Mouse (Mus musculus): Measurements from ENCODE around the gene Cnot10. TPM values are rescaled to one million over a fixed set of nuclear protein-coding genes. Genes with fewer than 3 reads are reported as not detected.
"Not testable (repeated sequence)": the region's sequence is repeated elsewhere in the genome, so short reads cannot be mapped to it uniquely, and the experiment has no call there.

The Cnot10 gene
- polyA plus RNA-seq, 1 experiment from 2014 or later = 54.0 TPM

DNA sequence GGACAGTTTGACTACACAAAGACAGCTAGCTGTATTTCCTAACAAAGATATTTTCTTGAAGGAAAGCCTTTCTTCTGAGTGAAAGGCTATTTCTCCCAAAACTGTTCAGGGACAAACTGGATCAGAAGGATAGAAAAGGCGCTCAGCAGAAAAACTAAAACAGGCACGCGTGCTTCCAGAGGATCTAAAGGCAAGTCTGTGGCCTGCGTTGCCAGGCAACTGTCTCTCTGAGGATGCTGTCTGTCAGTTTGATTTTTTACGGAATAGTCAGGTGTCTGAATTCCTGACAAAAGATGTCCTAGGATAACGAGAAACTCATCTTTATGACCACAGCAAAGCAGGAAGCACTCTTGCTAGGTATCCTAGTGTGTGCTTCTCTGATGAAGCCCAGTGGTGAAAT is 20.5 kb upstream of the Cnot10 start:
- H3K4me3 ChIP-seq (ENCODE audit: low read depth, low read length) = no peak overlapping the region
- H3K9ac ChIP-seq (ENCODE audit: low read depth, low read length) = no peak overlapping the region
- peak overlapping the region; percentile 27 for H3K4me2 ChIP-seq (ENCODE audit: low read length)
- H3K27me3 ChIP-seq (ENCODE audit: control insufficient read depth, insufficient read depth, low read depth, low read length) = no peaks in the 10 kb centered on the region
- WGBS = 17% methylated on average over 6 of the region's 6 CpGs
- H3K9me3 ChIP-seq (replicated peaks; ENCODE audit: control insufficient read depth, low read length, poor library complexity, severe bottlenecking) = no peaks in the 10 kb centered on the region
- H3K36me3 ChIP-seq (ENCODE audit: control insufficient read depth, insufficient read depth, low read length) = no peaks in the 10 kb centered on the region
- peak overlapping the region; percentile 83 for H3K27ac ChIP-seq (ENCODE audit: low read length)
- peaks cover 16% of the 10 kb centered on the region for H3K4me1 ChIP-seq (ENCODE audit: control insufficient read depth, insufficient read depth, low read length)
- ATAC-seq = peak; percentile 81

- no peak for ATAC-seq
- WGBS = 94% methylated on average over 3 of the region's 3 CpGs
Observed at GRCm38 (mm10) chr9:114656701-114657100, 16.7 kb upstream of the Cnot10 start.

GRCm38 (mm10) chr9:114655356-114655755 is 15.4 kb upstream of the Cnot10 start:
- 87% methylated on average over 4 of the region's 4 CpGs for WGBS
- Histone ChIP-seq H3K36me3 (ENCODE audit: control insufficient read depth, insufficient read depth, low read length) (no peaks in the 10 kb centered on the region), H3K4me2 (ENCODE audit: low read length) (no peak overlapping the region), H3K4me1 (ENCODE audit: control insufficient read depth, insufficient read depth, low read length) (peaks cover 4% of the 10 kb centered on the region), H3K27me3 (ENCODE audit: control insufficient read depth, insufficient read depth, low read depth, low read length) (no peaks in the 10 kb centered on the region), H3K9ac (ENCODE audit: low read depth, low read length) (no peak overlapping the region), H3K4me3 (ENCODE audit: low read depth, low read length) (no peak overlapping the region), H3K27ac (ENCODE audit: low read length) (no peak overlapping the region), H3K9me3 (replicated peaks; ENCODE audit: control insufficient read depth, low read length, poor library complexity, severe bottlenecking) (no peaks in the 10 kb centered on the region)
- ATAC-seq = no peak

More at GRCm38 (mm10) chr9:114656701-114657100, 16.7 kb upstream of the Cnot10 start:
- Histone ChIP-seq H3K36me3 (ENCODE audit: control insufficient read depth, insufficient read depth, low read length) (no peaks in the 10 kb centered on the region), H3K27ac (ENCODE audit: low read length) (no peak overlapping the region), H3K9me3 (replicated peaks; ENCODE audit: control insufficient read depth, low read length, poor library complexity, severe bottlenecking) (no peaks in the 10 kb centered on the region), H3K9ac (ENCODE audit: low read depth, low read length) (no peak overlapping the region), H3K27me3 (ENCODE audit: control insufficient read depth, insufficient read depth, low read depth, low read length) (no peaks in the 10 kb centered on the region), H3K4me1 (ENCODE audit: control insufficient read depth, insufficient read depth, low read length) (peaks cover 14% of the 10 kb centered on the region), H3K4me3 (ENCODE audit: low read depth, low read length) (no peak overlapping the region), H3K4me2 (ENCODE audit: low read length) (no peak overlapping the region)

- 62% methylated on average over 21 of the region's 21 CpGs for WGBS
Observed at GRCm38 (mm10) chr9:114650938-114651634, 11.1 kb upstream of the Cnot10 start.

DNA sequence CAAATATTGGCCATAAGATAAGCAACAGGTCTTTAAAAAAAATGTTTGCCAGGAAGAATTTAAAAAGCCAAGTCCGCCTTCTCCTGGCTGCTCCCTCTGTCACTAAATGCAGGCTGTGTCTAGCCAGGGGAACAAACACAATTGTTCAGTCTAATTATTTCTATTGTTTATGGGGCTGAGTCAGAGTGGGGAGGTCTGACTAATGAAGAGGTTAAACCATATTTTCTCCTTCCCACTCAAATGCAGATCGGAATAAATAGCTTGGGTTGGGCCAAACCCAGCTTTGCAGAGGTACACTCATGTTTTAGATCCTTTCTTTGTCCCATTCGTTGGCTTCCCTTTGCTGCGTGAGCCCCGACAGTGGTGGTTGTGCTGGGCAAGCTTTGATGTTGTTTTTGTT is 9.4 kb upstream of the Cnot10 start:
- WGBS = 82% methylated on average over 5 of the region's 5 CpGs
- no peaks in the 10 kb centered on the region for H3K36me3 ChIP-seq (ENCODE audit: control insufficient read depth, insufficient read depth, low read length)

More at GRCm38 (mm10) chr9:114650938-114651634, 11.1 kb upstream of the Cnot10 start:
- Histone ChIP-seq H3K4me2 (ENCODE audit: low read length) (no peak overlapping the region), H3K4me3 (ENCODE audit: low read depth, low read length) (no peak overlapping the region), H3K36me3 (ENCODE audit: control insufficient read depth, insufficient read depth, low read length) (no peaks in the 10 kb centered on the region), H3K27me3 (ENCODE audit: control insufficient read depth, insufficient read depth, low read depth, low read length) (no peaks in the 10 kb centered on the region), H3K9me3 (replicated peaks; ENCODE audit: control insufficient read depth, low read length, poor library complexity, severe bottlenecking) (no peaks in the 10 kb centered on the region), H3K9ac (ENCODE audit: low read depth, low read length) (no peak overlapping the region), H3K27ac (ENCODE audit: low read length) (no peak overlapping the region), H3K4me1 (ENCODE audit: control insufficient read depth, insufficient read depth, low read length) (no peaks in the 10 kb centered on the region)
- ATAC-seq = no peak

DNA sequence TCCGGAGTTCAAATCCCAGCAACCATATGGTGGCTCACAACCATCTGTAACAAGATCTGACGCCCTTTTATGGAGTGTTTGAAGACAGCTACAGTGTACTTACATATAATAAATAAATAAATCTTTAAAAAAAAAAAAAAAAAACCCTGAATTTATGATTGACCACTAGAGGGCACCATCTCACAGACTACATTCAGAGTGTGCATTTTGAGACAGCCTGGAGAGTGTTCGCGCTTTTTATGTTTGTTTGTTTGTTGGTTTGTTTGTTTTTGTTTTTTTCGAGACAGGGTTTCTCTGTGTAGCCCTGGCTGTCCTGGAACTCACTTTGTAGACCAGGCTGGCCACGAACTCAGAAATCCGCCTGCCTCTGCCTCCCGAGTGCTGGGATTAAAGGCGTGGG is 8.5 kb upstream of the Cnot10 start:
- 53% methylated on average over 8 of the region's 9 CpGs for WGBS
- not testable (repeated sequence) for H3K27ac ChIP-seq (ENCODE audit: low read length); H3K27me3 ChIP-seq (ENCODE audit: control insufficient read depth, insufficient read depth, low read depth, low read length); H3K36me3 ChIP-seq (ENCODE audit: control insufficient read depth, insufficient read depth, low read length); H3K9me3 ChIP-seq (replicated peaks; ENCODE audit: control insufficient read depth, low read length, poor library complexity, severe bottlenecking); H3K4me2 ChIP-seq (ENCODE audit: low read length); H3K4me3 ChIP-seq (ENCODE audit: low read depth, low read length); H3K4me1 ChIP-seq (ENCODE audit: control insufficient read depth, insufficient read depth, low read length); ATAC-seq; H3K9ac ChIP-seq (ENCODE audit: low read depth, low read length)

More for the DNA sequence above, 9.4 kb upstream of the Cnot10 start:
- no peaks in the 10 kb centered on the region for H3K4me1 ChIP-seq (ENCODE audit: control insufficient read depth, insufficient read depth, low read length)
- H3K4me2 ChIP-seq (ENCODE audit: low read length) = no peak overlapping the region
- H3K4me3 ChIP-seq (ENCODE audit: low read depth, low read length) = no peak overlapping the region
- no peak overlapping the region for H3K27ac ChIP-seq (ENCODE audit: low read length)
- no peaks in the 10 kb centered on the region for H3K9me3 ChIP-seq (replicated peaks; ENCODE audit: control insufficient read depth, low read length, poor library complexity, severe bottlenecking)
- no peaks in the 10 kb centered on the region for H3K27me3 ChIP-seq (ENCODE audit: control insufficient read depth, insufficient read depth, low read depth, low read length)
- no peak overlapping the region for H3K9ac ChIP-seq (ENCODE audit: low read depth, low read length)
- no peak for ATAC-seq

DNA sequence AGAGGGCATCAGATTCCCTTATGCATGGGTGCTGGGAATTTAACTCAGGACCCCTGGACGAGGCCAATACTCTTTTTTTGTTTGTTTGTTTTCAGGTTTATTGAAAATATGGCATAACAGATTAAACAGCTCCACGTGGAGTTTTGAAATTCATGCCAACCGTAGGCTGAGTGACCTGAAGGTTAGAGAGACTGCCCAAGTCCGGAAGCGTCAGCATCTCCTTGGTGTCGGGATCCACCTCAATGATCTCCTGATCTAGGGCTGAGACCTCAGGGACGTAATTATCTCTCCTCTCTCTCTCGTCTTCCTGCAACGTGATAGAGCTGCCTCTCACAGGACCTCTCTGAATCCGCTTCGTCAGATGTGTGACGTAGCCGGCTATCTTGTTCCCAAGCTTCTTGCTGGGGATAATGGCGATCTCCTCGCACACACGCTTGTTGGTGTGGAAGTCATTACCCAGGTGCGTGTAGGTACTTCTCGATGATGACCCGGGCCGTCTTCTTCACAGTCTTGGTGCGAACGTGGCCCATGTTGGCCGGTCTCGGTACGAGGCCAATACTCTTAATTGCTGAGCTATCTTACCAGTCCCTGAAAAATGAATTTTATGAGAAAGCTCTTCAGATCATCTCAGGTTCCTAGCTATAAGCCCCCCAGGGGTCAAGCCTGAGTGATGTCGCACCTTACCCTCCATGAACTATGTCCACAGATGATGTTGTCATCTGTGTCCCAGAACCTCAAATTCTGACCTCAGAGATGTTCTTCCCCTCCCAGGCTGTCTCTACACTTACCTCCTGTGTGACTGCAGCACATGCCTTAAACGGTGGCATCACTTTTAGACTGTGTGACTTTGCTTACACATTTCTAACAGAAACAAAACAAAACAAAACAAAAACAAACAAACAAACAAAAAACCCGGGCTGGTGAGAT is 7.8 kb upstream of the Cnot10 start:
- H3K9ac ChIP-seq (ENCODE audit: low read depth, low read length) = no peak overlapping the region
- H3K9me3 ChIP-seq (replicated peaks; ENCODE audit: control insufficient read depth, low read length, poor library complexity, severe bottlenecking) = no peaks in the 10 kb centered on the region
- H3K4me2 ChIP-seq (ENCODE audit: low read length) = no peak overlapping the region
- H3K4me1 ChIP-seq (ENCODE audit: control insufficient read depth, insufficient read depth, low read length) = no peaks in the 10 kb centered on the region
- no peaks in the 10 kb centered on the region for H3K36me3 ChIP-seq (ENCODE audit: control insufficient read depth, insufficient read depth, low read length)
- H3K27me3 ChIP-seq (ENCODE audit: control insufficient read depth, insufficient read depth, low read depth, low read length) = peaks cover 11% of the 10 kb centered on the region
- H3K27ac ChIP-seq (ENCODE audit: low read length) = no peak overlapping the region
- ATAC-seq = no peak
- no peak overlapping the region for H3K4me3 ChIP-seq (ENCODE audit: low read depth, low read length)
- 79% methylated on average over 28 of the region's 28 CpGs for WGBS

DNA sequence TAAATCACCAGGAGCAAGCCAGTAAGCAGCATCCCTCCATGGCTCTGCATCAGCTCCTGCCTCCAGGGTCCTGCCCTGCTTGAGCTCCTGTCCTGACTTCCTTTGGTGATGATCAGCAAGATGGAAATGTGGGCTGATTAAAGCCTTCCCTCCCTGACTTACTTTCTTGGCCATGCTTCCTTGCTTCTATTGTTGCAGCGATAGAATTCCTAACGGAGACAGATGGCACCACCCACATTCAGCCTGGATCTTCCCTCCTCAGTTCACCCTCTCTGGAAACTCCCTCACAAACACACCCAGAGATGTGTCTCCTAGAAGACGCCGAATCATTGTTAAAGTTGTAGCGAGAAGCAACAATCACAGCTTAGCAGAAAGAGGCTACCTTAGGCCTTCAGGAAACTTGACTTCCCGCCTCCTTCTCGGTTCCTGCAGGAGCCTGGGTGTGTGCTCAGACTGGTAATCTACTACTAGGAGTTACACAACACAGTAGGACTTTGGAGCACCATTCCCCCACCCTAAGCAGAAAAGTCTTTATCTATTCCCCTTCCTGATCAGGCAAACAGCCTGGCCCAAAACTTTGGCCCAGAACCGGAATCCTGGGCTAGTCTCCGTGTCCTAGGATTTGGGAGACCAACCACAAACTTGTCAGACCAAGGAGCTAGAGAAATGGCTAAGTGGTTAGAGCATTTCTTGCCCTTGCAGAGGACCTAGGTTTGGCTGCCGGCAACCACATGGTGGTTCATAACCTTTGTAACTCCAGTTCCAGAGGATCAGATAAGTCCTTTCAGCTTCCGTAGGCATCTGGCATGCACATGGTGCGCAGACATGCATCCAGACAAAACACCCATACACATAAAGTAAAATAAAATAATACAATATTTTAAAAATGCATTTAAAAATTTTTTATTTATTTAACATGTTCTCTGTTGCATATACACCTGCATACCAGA is 6.8 kb upstream of the Cnot10 start:
- no peak for ATAC-seq
- 90% methylated on average over 12 of the region's 12 CpGs for WGBS

More for the DNA sequence above, 6.8 kb upstream of the Cnot10 start:
- no peaks in the 10 kb centered on the region for H3K36me3 ChIP-seq (ENCODE audit: control insufficient read depth, insufficient read depth, low read length)
- no peak overlapping the region for H3K9ac ChIP-seq (ENCODE audit: low read depth, low read length)
- H3K4me2 ChIP-seq (ENCODE audit: low read length) = no peak overlapping the region
- H3K27ac ChIP-seq (ENCODE audit: low read length) = no peak overlapping the region
- no peak overlapping the region for H3K4me3 ChIP-seq (ENCODE audit: low read depth, low read length)
- peaks cover 11% of the 10 kb centered on the region for H3K27me3 ChIP-seq (ENCODE audit: control insufficient read depth, insufficient read depth, low read depth, low read length)
- H3K4me1 ChIP-seq (ENCODE audit: control insufficient read depth, insufficient read depth, low read length) = no peaks in the 10 kb centered on the region
- no peaks in the 10 kb centered on the region for H3K9me3 ChIP-seq (replicated peaks; ENCODE audit: control insufficient read depth, low read length, poor library complexity, severe bottlenecking)

All from midbrain, embryonic 16.5 days (tissue).